Comparison of ENCODE assay signal across 10 mouse cellular contexts in genomic region chr11:84141752-84142151, GRCm38 (mm10). TPM values are rescaled to one million over a fixed set of nuclear protein-coding genes. Genes with fewer than 3 reads are reported as not detected.
DNase-seq lines count a peak whose midpoint lies in the region; ATAC-seq and TF ChIP-seq lines count a peak whose summit lies in the region.
"Had no signal": no experiment of that assay in that cellular context is flagged by ENCODE, and none has a peak within 500 bp of the region (broad histone marks: within the 10 kb centered on the region; RNA-seq: fewer than 3 reads in every experiment).

No protein-coding gene starts in this region.

- no peak for TF ChIP-seq POLR2A in heart, adult 2 months (IDR thresholded peaks at IDR 0.05; ENCODE audit: insufficient read depth, low read depth, low read length)

- no peaks in the 10 kb centered on the region for H3K79me2 ChIP-seq in heart, adult 2 months (replicated peaks; ENCODE audit: control insufficient read depth, insufficient read depth, low read length)

- H3K4me3 ChIP-seq in heart, adult 2 months: no peak overlapping the region
- no peak overlapping the region for H3K4me3 ChIP-seq in heart, embryonic 12.5 days
- H3K4me3 ChIP-seq in lung, embryonic 14.5 days (ENCODE audit: low read depth, low read length): no peak overlapping the region

- TF ChIP-seq EP300 in heart, adult 2 months (IDR thresholded peaks at IDR 0.05; ENCODE audit: insufficient read depth, low read depth, low read length): no peak

- H3K9me3 ChIP-seq in heart, embryonic 12.5 days (replicated peaks): no peaks in the 10 kb centered on the region
- H3K9me3 ChIP-seq in lung, embryonic 14.5 days (ENCODE audit: low read depth, low read length): no peaks in the 10 kb centered on the region

- no peak for ATAC-seq in heart, embryonic 12.5 days (ENCODE audit: insufficient number of reproducible peaks, low FRiP score)
- no peak for ATAC-seq in lung, embryonic 14.5 days (ENCODE audit: insufficient read depth)

- H3K27ac ChIP-seq in heart, adult 2 months: no peak overlapping the region
- H3K27ac ChIP-seq in heart, embryonic 12.5 days (ENCODE audit: poor library complexity, severe bottlenecking): no peak overlapping the region
- H3K27ac ChIP-seq in lung, embryonic 14.5 days (ENCODE audit: low read depth): no peak overlapping the region

- peak; percentile 18 to 24 for DNase-seq in heart, adult 2 months
- peak; percentile 42 for DNase-seq in urinary bladder, postnatal 25 days (ENCODE audit: low spot score)
- no peak for DNase-seq in urinary bladder, postnatal 4 days (ENCODE audit: low spot score in 2 of 2)
- DNase-seq in cerebellum, postnatal 10 days: peak; percentile 58 to 62
- DNase-seq in kidney, adult 8-10 months: peak; percentile 64 to 83
- peak; percentile 85 for DNase-seq in lung, embryonic 14.5 days
- peak; percentile 43 to 73 for DNase-seq in spleen, postnatal 4 days (ENCODE audit: low spot score in 2 of 2)

- 43% methylated on average over 2 of the region's 2 CpGs for WGBS in heart, adult 2 months
- WGBS in heart, embryonic 12.5 days: 49% methylated on average over 2 of the region's 2 CpGs
- WGBS in lung, embryonic 14.5 days: 49% methylated on average over 2 of the region's 2 CpGs

- H3K4me1 ChIP-seq in heart, adult 2 months (ENCODE audit: control insufficient read depth, insufficient read depth, low read length): no peaks in the 10 kb centered on the region
- H3K4me1 ChIP-seq in heart, embryonic 12.5 days (replicated peaks): peaks cover 3% of the 10 kb centered on the region; the same call in 1 of the 2 replicates
- H3K4me1 ChIP-seq in lung, embryonic 14.5 days (ENCODE audit: insufficient read depth): no peaks in the 10 kb centered on the region; the same call in 1 of the 2 replicates

- intact Hi-C loops in heart, adult 2 months (cut with DNase I): no loop called here

- no peak overlapping the region for H3K4me2 ChIP-seq in heart, embryonic 12.5 days
- no peak overlapping the region for H3K4me2 ChIP-seq in lung, embryonic 14.5 days

- H3K9ac ChIP-seq in heart, adult 2 months (ENCODE audit: low read depth, low read length): no peak overlapping the region
- H3K9ac ChIP-seq in heart, embryonic 12.5 days: no peak overlapping the region
- H3K9ac ChIP-seq in lung, embryonic 14.5 days: no peak overlapping the region

- peak; percentile 80 for TF ChIP-seq CTCF in heart, adult 2 months (IDR thresholded peaks at IDR 0.05)
- TF ChIP-seq CTCF in lung, embryonic 14.5 days (IDR thresholded peaks at IDR 0.05; ENCODE audit: low read depth): peak; percentile 75

- H3K36me3 ChIP-seq in heart, adult 2 months (ENCODE audit: control insufficient read depth, insufficient read depth, low read length): no peaks in the 10 kb centered on the region
- no peaks in the 10 kb centered on the region for H3K36me3 ChIP-seq in heart, embryonic 12.5 days
- H3K36me3 ChIP-seq in lung, embryonic 14.5 days (ENCODE audit: insufficient read depth): no peaks in the 10 kb centered on the region

- H3K27me3 ChIP-seq in heart, adult 2 months (ENCODE audit: control insufficient read depth, insufficient read depth, low read length): no peaks in the 10 kb centered on the region
- H3K27me3 ChIP-seq in heart, embryonic 12.5 days (replicated peaks): no peaks in the 10 kb centered on the region
- H3K27me3 ChIP-seq in lung, embryonic 14.5 days (ENCODE audit: insufficient read depth, low read length): no peaks in the 10 kb centered on the region

RNA-seq across cellular contexts. Expression of gene Acaca, which starts 12.3 kb away (rescaled TPM):
- 10 to 100 TPM; 19.4 to 20.0 TPM for total RNA-seq in heart, adult 2 months (2021)
- 25.0 and 25.9 TPM in 2 replicates for polyA plus RNA-seq in heart, adult 2 months (2012; rRNA removed)
- polyA plus RNA-seq in heart, embryonic 12.5 days (2016; fragmentation: Nextera tagmentation; extraction: Ambion mirVana): 13.1 and 15.4 TPM in 2 replicates
- 20.5 and 21.2 TPM in 2 replicates for polyA plus RNA-seq in lung, embryonic 14.5 days (2014; fragmentation: Nextera tagmentation; extraction: Ambion mirVana)

RNA-seq across cellular contexts. Expression of gene Tada2a, which starts 12.4 kb away (rescaled TPM):
- total RNA-seq in heart, adult 2 months (2021): 1 to 10 TPM; 6.2 to 6.4 TPM
- polyA plus RNA-seq in heart, adult 2 months (2012; rRNA removed): 4.6 and 8.4 TPM in 2 replicates
- polyA plus RNA-seq in heart, embryonic 12.5 days (2016; fragmentation: Nextera tagmentation; extraction: Ambion mirVana): 22.0 and 22.9 TPM in 2 replicates
- polyA plus RNA-seq in lung, embryonic 14.5 days (2014; fragmentation: Nextera tagmentation; extraction: Ambion mirVana): 35.6 and 36.0 TPM in 2 replicates

RNA-seq across cellular contexts. Expression of gene Gm11437, which starts 25.5 kb away (rescaled TPM):
- total RNA-seq in heart, adult 2 months (2021): not detected
- not detected in 2 replicates for polyA plus RNA-seq in heart, adult 2 months (2012; rRNA removed)
- not detected in 2 replicates for polyA plus RNA-seq in heart, embryonic 12.5 days (2016; fragmentation: Nextera tagmentation; extraction: Ambion mirVana)
- polyA plus RNA-seq in lung, embryonic 14.5 days (2014; fragmentation: Nextera tagmentation; extraction: Ambion mirVana): not detected in 2 replicates
- total RNA-seq: left cerebral cortex, postnatal 36 days had no signal
- polyA plus RNA-seq: stomach, embryonic 14.5 days had no signal

Comparison
In these comparisons a context has a peak if more than half of its experiments do, and no peak if none do; other contexts are left out.
1. DNase-seq: peak in heart, adult 2 months (2 of 2), urinary bladder, postnatal 25 days (single experiment), cerebellum, postnatal 10 days (2 of 2), kidney, adult 8-10 months (2 of 2), lung, embryonic 14.5 days (single experiment) and spleen, postnatal 4 days (2 of 2); none in urinary bladder, postnatal 4 days (0 of 2).